Mouse (Mus musculus) cerebellum, postnatal 14 days (tissue): ENCODE measurements around the gene Rgn.
A peak's percentile ranks its signal among the peaks of the same experiment; 100 is the strongest.

Source experiments
- DNase-seq, 2 experiments: peaks; one replicate each; pipeline ENCODE4 v3.0.0; 2021; ENCODE audit warnings: mixed read lengths in 2 of 2

The Rgn gene

DNA sequence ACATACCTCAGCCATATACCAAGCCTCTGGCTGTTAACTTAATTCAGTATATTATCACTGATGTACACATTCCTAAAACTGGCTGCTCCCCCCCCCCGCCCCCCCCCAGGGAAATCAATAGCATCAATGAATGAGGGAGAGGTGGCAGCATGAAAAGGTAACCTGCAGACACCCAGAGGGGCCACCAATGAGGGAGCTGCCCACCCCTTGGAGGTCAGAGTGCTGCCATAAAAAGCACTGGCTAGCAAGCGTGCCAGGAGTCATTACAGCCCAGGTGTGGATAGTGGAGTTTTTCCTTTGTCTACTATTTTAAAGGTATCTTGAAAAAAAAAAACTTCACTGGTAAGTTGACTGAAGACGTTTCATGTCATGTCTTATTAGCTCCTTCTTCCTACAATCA, at the start of gene Rgn:
Gene Rgn (plus strand): TSS at position 256 of the 400 bp plus-strand sequence.
- no peak for DNase-seq

- no peak for DNase-seq
Measured at GRCm38 (mm10) chrX:20520290-20520939, 29.2 kb upstream of the Rgn start.

DNA sequence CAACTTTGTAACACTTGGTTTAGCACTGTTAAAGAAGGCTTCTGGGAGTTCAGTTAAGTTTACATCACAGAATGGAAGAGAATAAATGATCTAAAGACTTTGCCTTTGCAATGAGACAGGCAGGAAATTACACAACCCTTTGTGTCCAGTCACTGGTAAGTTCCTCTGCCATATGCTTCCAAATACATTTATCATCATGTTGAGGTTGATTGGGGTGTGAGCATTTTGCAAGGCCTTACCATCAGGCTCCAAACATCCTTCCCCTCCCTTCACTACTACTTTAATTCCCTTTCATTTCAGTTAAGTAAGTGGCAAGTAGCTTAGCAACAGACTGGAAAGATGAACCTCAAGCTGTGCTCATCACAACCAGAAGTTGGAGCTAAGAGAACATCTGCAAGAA, 28.0 kb upstream of the Rgn start:
- DNase-seq, result no peak

GRCm38 (mm10) chrX:20532621-20533020, 17.0 kb upstream of the Rgn start:
- no peak for DNase-seq

GRCm38 (mm10) chrX:20543867-20544266, 5.7 kb upstream of the Rgn start:
- DNase-seq, result no peak

DNA sequence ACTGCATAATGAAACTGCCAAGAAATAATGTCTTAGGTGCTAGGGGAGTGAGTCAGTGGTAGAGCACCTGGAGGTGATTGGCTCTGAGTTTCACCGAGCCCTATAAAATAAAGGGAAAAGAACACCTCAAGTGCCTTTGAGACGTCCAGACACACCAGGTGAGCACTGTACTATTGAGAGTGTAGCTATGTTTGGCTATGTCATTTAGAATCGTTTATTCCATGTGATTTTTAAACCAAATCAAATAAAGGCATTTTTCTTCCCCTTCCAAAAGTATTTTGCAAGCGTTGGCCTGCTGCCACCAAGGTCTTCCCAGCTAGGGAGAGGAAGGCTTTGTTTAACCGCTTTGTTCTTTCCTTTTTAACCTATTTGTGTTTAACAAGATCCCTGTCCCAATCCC, 2.0 kb upstream of the Rgn start:
- peak; percentile 4 to 10 for DNase-seq

- peak; percentile 24 to 33 for DNase-seq
Measured at GRCm38 (mm10) chrX:20548011-20548879, 1.3 kb upstream of the Rgn start.

DNA sequence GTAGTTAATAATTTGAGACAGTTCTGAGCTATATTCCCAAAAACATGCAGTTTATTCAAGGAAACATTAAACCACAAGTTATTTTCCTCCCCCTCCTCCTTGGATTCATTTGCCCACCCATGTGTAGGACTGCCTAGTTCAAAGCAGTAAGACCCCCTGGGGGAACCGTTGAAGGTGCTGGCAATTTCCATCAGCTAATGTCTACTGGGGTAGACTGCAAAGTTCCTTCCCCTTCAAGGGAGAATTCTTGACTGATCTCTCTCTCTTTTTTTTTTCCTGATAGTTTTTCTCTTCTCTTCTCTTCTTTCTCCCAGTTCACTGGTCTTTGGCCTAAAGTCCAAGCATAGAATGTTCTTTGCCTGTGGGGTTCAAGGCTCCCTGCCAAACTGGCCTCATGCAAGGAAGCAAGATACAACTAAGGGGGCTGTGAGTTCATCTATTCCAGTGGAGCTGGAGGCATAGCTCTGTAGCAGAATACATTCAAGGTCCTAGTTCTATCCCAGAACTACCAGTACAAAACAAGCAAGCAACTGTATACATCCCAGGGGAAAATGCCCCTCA, 627 bp upstream of the Rgn start:
- DNase-seq, result peak in 1 of 2 experiments; percentile 1

DNA sequence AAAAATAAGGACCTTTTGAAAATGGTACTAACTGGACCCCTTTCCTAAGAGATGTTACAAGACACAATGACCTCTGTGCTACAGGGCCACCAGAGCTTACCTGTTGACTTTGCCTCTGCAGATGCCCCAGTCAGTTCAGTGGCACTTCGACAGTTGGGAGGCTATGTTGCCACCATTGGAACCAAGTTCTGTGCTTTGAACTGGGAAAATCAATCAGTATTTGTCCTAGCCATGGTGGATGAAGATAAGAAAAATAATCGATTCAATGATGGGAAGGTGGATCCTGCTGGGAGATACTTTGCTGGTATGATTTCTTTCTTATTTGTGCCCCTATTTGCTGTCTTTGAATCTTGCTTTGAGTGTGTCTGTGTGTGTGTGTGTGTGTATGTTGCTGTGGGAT, 2.6 kb downstream of the Rgn start:
- DNase-seq, result no peak

GRCm38 (mm10) chrX:20561846-20562245, 12.3 kb downstream of the Rgn start:
- no peak for DNase-seq

DNA sequence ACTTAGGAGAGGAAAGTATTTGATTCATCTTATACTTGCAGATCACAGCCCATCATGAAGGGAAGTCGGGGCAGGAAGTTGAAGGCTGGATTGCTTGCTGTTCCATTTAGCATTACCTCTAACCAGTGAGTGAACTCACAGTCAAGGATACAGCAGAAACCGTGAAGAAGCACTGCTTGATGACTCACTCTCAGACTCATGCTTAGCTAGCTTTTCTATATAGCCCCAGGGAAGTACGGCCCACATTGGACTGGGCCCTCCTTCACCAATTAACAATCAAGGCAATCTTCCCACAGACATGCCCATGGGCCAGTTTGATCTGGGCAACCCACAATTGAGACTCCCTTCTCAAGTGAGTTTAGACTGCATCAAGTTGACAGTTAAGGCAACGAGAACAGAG, 14.4 kb downstream of the Rgn start:
- no peak for DNase-seq

DNA sequence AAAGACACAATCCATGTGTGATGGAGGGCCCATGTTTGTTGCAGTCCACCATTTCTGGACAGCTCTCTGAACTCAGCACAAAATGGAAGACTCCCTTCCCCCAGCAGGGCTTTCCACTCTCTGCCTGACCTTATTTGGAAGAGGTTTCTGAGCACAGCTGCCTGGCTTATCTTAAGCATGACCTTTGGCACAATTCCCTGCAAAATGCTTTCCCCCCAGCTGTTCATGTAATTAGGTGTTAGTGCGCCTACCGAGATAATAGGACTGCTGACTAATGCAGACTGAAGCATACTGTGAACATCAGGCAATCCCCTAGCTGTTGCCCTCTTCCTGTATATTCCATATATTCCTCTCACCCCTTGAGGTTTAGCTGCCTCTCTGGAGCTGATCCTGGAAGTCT, 21.4 kb downstream of the Rgn start:
- DNase-seq, result no peak

DNA sequence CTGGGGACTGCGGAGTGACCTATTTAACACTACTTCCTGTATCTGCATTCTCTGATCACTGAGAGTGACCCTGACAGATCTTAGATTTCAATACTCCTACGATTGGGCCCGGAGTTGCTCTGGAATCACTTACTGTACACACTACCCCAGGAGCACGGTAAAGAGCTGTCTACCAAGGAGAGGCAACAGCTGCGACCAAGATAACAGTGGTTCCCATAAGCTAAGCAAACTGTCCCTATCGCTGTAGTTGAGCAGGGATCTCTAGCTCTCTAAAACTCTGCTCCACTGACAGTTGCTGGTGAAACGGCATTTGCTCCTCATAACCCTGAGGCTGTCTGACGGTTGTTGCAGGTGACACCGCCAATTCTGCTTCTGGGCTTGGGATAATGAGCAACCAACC, 23.1 kb downstream of the Rgn start:
- peak; percentile 11 to 24 for DNase-seq

DNA sequence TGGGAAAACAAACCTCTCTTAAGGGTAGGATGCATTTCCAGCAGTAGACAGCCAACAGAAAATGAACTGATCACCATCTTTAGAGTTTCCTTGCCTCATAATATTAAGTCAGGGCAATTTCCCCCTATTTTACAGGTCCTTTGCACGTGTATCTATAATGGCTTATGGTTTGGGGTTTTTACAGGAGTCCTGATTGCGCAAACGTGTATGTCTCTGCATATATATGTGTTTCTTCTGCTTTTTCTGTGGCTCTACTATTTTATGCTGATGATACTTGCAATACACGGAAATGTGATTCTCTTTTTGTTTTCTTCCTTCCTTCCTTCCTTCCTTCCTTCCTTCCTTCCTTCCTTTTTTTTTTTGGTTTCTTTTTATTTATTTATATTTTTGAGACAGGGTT, 24.3 kb downstream of the Rgn start:
- DNase-seq, result no peak

DNA sequence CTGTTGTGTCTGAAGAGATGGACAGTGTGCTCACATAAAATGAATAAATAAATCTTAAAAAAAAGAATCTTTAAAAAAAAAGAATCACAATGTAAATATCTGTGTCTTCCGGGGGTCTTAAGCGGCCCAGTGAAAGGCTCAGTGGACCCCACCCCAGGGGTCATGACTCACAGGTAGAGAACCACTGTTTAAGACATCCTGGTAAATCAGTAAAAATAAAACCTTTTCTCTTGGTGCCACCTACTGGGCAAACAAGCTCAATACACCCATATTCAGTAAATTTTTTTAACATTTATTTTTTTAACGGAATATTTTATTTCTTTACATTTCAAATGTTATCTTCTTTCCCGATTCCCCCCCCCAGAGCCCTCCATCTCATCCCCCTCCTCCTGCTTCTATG, 38.4 kb downstream of the Rgn start:
- DNase-seq, result peak; percentile 7 to 19

DNA sequence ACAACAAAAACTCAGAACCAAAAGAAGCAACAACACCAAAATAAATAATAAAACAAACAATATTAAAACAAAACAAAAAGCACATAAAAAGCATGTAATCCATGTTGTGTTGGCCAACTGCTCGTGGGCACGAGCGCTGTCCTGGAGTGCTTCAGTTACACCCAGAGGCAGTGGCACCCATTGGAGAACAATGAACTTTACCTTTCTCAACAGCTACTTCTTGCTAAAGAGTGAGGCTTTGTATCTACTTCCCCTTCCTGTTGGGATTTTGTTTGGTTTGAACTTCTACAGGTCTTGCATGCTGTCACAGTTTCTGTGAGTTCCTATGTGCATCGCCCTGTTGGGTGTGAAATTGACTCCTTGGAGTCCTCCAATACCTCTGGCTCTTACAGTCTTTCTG, 58.9 kb downstream of the Rgn start:
- DNase-seq, result no peak
